Mouse (Mus musculus) forebrain, embryonic 12.5 days (tissue): ENCODE data around the gene Uchl1. TPM values are rescaled to one million over a fixed set of nuclear protein-coding genes. Genes with fewer than 3 reads are reported as not detected.

Experiments used
- polyA plus RNA-seq: library from polyadenylated mRNA; unstranded; fragments of >200 nt; fragmentation: Nextera tagmentation; extraction: Ambion mirVana; gene quantifications from 2 replicates; pipeline ENCODE4 v1.2.1, GENCODE M21; 2016

The Uchl1 gene
- polyA plus RNA-seq, 1 experiment from 2014 or later = 554 TPM

Other genes starting within 250 kb of the Uchl1 start
- gene Apbb2, start 57.3 kb upstream of the Uchl1 start, polyA plus RNA-seq = 53.4 and 56.5 TPM in 2 replicates
- gene Limch1, start 69.7 kb downstream of the Uchl1 start, polyA plus RNA-seq = 35.3 and 38.2 TPM in 2 replicates